Mouse (Mus musculus) C2C12 (cell line): ENCODE measurements at regions not wholly inside any gene's neighbourhood (a gene's known extent, or its start where the extent isn't known, plus 50 kb on each side); places are given as distances from the start of the nearest gene placed in this dataset.

ENCODE experiments used
- H3K27me3 ChIP-seq: one replicate; pipeline ENCODE4 v1.6.1; 2011; ENCODE audit not compliant: control insufficient read depth, insufficient read depth, insufficient read length
- H3K36me3 ChIP-seq: one replicate; pipeline ENCODE4 v1.6.1; 2011; ENCODE audit not compliant: control insufficient read depth, insufficient read depth
- H3K4me3 ChIP-seq: one replicate; pipeline ENCODE4 v1.5.1; 2011; ENCODE audit warnings: mild to moderate bottlenecking, control low read depth; ENCODE audit not compliant: poor library complexity, insufficient read depth, severe bottlenecking
- H3K79me2 ChIP-seq: one replicate; pipeline ENCODE4 v1.6.1; 2011; ENCODE audit not compliant: control insufficient read depth, insufficient read depth
- H3K79me3 ChIP-seq: one replicate; pipeline ENCODE4 v1.6.1; 2011; ENCODE audit warnings: low read depth, control low read depth
- H3ac ChIP-seq: one replicate; pipeline ENCODE3; 2011; ENCODE audit warnings: low read depth; ENCODE audit not compliant: control insufficient read depth, insufficient read length
- CEBPB ChIP-seq: IDR thresholded peaks from one replicate; pipeline ENCODE4 v1.6.1; 2011; ENCODE audit warnings: low read depth, mild to moderate bottlenecking, control low read depth, moderate library complexity
- CTCF ChIP-seq: IDR thresholded peaks from one replicate; pipeline ENCODE4 v1.5.1; 2011; ENCODE audit not compliant: control insufficient read depth, insufficient read depth, insufficient read length
- FOSL1 ChIP-seq: IDR thresholded peaks from one replicate; pipeline ENCODE4 v1.8.0; 2011; ENCODE audit warnings: mild to moderate bottlenecking, low read length; ENCODE audit not compliant: poor library complexity, insufficient read depth, severe bottlenecking
- MAX ChIP-seq: IDR thresholded peaks from one replicate; pipeline ENCODE4 v1.6.1; 2011; ENCODE audit warnings: mild to moderate bottlenecking, control low read depth
- MYOD1 ChIP-seq: IDR thresholded peaks from one replicate; pipeline ENCODE4 v1.6.1; 2011; ENCODE audit warnings: low read depth; ENCODE audit not compliant: control insufficient read depth, insufficient read length
- MYOG ChIP-seq: IDR thresholded peaks from one replicate; pipeline ENCODE4 v1.6.1; 2011; ENCODE audit not compliant: control insufficient read depth, insufficient read length; ENCODE audit errors: extremely low read depth
- USF1 ChIP-seq: IDR thresholded peaks from one replicate; pipeline ENCODE4 v1.6.1; 2011; ENCODE audit warnings: low read depth, mild to moderate bottlenecking, control low read depth, moderate library complexity

- no peak overlapping the region for H3ac ChIP-seq
- TF ChIP-seq MYOG (no peak), CEBPB (no peak), FOSL1 (no peak), MYOD1 (no peak), CTCF (no peak), USF1 (no peak), MAX (no peak)
Observed at GRCm38 (mm10) chr10:30085059-30085458, 115.3 kb downstream of the Cenpw start.

GRCm38 (mm10) chr10:30066692-30067091, 133.7 kb downstream of the Cenpw start:
- H3K79me2 ChIP-seq = no peaks in the 10 kb centered on the region
- H3ac ChIP-seq = no peak overlapping the region
- TF ChIP-seq USF1 (no peak), CTCF (no peak), MYOD1 (no peak), FOSL1 (no peak), MYOG (no peak), MAX (no peak), CEBPB (no peak)
- H3K36me3 ChIP-seq = no peaks in the 10 kb centered on the region
- no peaks in the 10 kb centered on the region for H3K79me3 ChIP-seq
- no peak overlapping the region for H3K4me3 ChIP-seq
- H3K27me3 ChIP-seq = no peaks in the 10 kb centered on the region

More at GRCm38 (mm10) chr10:30085059-30085458, 115.3 kb downstream of the Cenpw start:
- Histone ChIP-seq H3K4me3 (no peak overlapping the region), H3K79me3 (no peaks in the 10 kb centered on the region), H3K36me3 (no peaks in the 10 kb centered on the region), H3K79me2 (no peaks in the 10 kb centered on the region), H3K27me3 (no peaks in the 10 kb centered on the region)

- H3K79me2 ChIP-seq = no peaks in the 10 kb centered on the region
- no peaks in the 10 kb centered on the region for H3K36me3 ChIP-seq
- H3K79me3 ChIP-seq = no peaks in the 10 kb centered on the region
- H3K4me3 ChIP-seq = no peak overlapping the region
- TF ChIP-seq MYOD1 (peak; percentile 27), FOSL1 (no peak), CTCF (no peak), MYOG (no peak), CEBPB (no peak)
- H3ac ChIP-seq = no peak overlapping the region
- no peaks in the 10 kb centered on the region for H3K27me3 ChIP-seq
Observed at GRCm38 (mm10) chr10:30030621-30031020, 169.7 kb downstream of the Cenpw start.

GRCm38 (mm10) chr10:30002950-30003636, 197.3 kb downstream of the Cenpw start:
- no peak overlapping the region for H3K4me3 ChIP-seq

GRCm38 (mm10) chr10:30000836-30001235, 199.5 kb downstream of the Cenpw start:
- Histone ChIP-seq H3K79me3 (no peaks in the 10 kb centered on the region), H3K36me3 (no peaks in the 10 kb centered on the region), H3K27me3 (no peaks in the 10 kb centered on the region), H3K79me2 (no peaks in the 10 kb centered on the region), H3ac (no peak overlapping the region), H3K4me3 (no peak overlapping the region)
- TF ChIP-seq CEBPB = no peak
- no peak for TF ChIP-seq USF1
- no peak for TF ChIP-seq FOSL1
- no peak for TF ChIP-seq MYOD1
- no peak for TF ChIP-seq CTCF
- TF ChIP-seq MYOG = no peak
- no peak for TF ChIP-seq MAX

More at GRCm38 (mm10) chr10:30002950-30003636, 197.3 kb downstream of the Cenpw start:
- Histone ChIP-seq H3ac (no peak overlapping the region), H3K79me2 (no peaks in the 10 kb centered on the region), H3K27me3 (no peaks in the 10 kb centered on the region), H3K36me3 (no peaks in the 10 kb centered on the region), H3K79me3 (no peaks in the 10 kb centered on the region)
- TF ChIP-seq MAX (no peak), CEBPB (no peak), USF1 (no peak), CTCF (no peak)

GRCm38 (mm10) chr10:29981539-29981938, 218.8 kb downstream of the Cenpw start:
- H3K27me3 ChIP-seq = no peaks in the 10 kb centered on the region
- no peak overlapping the region for H3K4me3 ChIP-seq
- TF ChIP-seq MYOD1 (no peak), MAX (no peak), CEBPB (no peak), FOSL1 (no peak), USF1 (no peak), MYOG (no peak), CTCF (no peak)
- H3K79me2 ChIP-seq = no peaks in the 10 kb centered on the region
- H3K36me3 ChIP-seq = no peaks in the 10 kb centered on the region
- no peak overlapping the region for H3ac ChIP-seq
- H3K79me3 ChIP-seq = no peaks in the 10 kb centered on the region
